Mouse (Mus musculus) kidney, postnatal 4 days (tissue): Measurements from ENCODE around the gene Zfp651.

ENCODE experiments used
- DNase-seq, 2 experiments: peaks; one replicate each; pipeline ENCODE4 v3.0.0; 2021; ENCODE audit warnings: mixed read lengths in 2 of 2

The Zfp651 gene

DNA sequence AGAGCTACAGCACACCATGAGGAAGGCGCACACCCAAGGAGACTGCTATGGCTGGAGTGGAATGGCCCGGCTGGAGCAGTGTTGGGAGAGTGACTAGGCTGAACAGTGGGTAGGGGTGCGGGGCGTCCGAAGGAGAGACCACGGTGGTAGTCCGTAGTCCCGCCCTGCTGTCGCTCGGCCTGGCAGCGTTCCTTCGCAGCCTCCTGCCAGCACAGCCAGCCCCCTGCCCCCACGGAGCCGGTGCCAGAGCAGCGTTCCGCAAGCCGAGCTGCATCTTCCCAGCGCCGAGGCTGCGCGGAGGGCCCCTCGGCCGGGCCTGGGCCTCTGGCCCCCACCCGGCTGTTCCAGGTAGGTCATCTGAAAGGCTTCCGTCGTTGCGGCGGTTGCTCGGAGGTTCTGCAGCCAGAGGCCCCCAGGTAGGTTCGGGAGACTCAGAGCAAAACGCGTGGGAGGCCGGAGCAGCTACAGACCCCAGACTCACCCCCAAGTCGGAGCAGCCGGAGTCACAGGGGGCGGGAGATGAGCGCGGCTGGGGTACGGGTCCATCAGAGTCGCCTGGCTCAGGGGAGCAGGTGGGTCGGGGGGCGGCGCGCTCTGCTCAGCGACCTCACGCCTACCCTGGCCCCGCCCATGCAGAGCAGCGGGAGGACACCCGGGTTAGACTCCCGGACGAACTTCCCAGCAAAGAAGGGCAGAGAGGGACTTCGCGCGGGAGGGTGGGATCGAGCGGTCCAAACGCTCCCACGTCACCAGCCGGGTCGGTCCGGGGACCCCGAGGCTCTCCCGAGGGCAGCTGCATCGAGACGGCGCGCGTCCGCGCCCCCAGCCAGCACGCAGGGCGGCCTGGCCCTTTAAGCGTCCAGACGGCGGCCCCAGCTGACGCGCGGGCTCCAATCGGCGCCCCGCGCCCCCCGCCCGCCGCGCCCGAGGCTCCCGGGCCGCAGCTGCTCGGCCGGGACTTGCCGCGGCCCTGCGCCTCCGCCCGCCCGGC, at the start of gene Zfp651:
Gene Zfp651, plus strand, starts transcription at position 240 of the 991 bp plus-strand sequence.
- DNase-seq, result peak; percentile 76 to 86

DNA sequence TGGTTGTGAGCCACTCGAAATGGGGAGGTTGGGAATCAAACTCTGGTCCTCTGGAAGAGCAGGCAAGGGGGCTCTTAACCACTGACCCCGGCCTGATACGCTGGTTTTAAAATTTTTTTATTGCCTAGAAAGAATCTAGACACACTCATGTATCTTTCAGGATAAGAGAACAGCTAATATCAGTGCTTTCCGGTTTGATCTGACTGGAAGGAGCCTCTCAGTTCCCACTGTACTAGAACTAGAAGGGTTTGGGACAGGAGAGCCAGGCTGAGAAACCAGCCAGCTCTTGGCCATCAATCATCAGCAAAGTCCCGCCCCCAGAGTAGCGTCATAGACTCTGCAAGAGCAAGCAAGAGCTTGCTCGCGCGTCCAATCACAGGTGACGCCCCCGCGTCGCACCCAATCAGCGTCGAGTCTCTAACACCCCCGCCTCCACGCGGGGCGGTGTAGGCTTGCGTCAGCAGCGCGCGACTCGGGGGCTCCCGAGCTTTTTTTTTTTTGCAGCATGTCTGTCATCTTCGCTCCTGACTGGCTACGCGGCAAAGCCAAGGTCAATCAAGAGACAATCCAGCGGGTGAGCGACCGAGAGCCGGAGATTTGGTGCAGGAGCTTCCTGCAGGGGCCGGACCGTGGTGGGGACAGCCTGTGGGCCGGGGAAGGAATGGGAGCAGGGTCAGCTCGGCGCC, 49.1 kb upstream of the Zfp651 start, which contains the start of gene Ss18l2:
Gene Ss18l2, plus strand, starts transcription at position 432 of the 686 bp plus-strand sequence.
- peak; percentile 100 for DNase-seq

- DNase-seq, result no peak
Measured at GRCm38 (mm10) chr9:121710584-121710975, 48.5 kb upstream of the Zfp651 start.

DNA sequence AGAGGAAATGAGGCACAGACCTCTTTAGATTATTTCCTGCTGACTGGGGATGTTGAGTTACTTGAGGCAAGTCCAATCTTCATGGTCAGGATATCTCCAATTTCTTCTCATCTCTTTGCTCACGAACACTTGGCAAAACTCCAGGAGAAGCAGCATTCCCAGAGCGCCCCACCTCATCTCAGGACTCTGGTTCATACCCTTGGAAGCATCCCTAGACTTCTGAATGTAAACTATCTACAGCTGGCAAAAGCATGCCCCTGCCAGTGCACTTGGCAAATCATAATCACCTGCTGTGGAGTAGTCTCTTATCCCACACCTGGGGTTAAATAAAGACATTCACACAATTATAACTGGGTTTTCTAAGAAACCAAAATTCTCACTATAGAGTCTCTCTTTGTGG, 42.1 kb upstream of the Zfp651 start:
- DNase-seq, result no peak

GRCm38 (mm10) chr9:121718070-121718705, 40.9 kb upstream of the Zfp651 start:
- DNase-seq, result no peak

DNA sequence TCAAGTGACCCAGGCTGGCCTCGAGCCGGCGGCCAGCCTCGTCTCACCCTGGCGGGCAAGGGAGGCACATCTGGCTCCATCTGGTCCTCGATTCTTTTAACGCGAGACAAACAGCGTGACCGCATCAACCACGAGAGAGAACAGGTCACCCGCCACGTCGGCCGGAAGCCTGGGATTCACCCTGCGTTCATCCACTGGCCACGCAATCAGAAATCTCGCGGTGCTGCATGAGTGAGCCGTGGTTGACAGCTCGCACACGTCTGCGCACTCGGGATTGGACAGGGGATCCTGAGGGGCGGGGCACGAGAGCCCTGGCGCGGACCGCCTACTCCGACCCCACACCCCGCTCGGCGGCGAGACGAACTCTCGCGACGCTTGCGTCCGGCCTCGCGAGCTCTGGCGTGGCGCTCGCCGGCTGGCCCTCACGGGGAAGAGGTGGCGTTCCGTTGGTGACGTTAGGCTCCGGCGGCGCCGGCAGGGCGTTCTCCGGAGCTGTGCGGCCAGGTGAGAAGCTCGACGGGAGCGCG, 40.3 kb upstream of the Zfp651 start, which contains the start of gene Nktr:
Gene Nktr, plus strand, starts transcription at position 378 of the 527 bp plus-strand sequence.
- peak; percentile 97 to 99 for DNase-seq

- DNase-seq, result no peak
Measured at GRCm38 (mm10) chr9:121719347-121720331, 39.5 kb upstream of the Zfp651 start.

DNA sequence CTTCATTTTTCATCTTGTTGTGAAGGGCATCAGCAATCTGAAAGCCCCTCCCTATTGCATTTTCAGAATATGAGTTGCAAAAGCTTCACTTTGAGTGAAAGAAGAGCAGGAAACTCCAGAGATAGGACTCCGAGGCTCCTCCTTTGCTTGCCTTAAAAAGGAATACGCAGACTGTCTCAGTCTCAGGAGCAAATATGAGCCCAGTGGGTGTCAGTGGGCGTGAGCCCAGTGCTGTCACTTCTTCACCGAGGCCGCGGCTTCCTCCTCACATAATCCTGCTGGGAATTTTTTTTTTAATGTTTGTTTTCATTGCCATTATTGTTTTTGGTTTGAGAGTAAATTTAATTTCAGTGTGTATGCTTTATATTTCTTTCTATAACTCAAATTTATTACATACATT, 18.6 kb upstream of the Zfp651 start:
- DNase-seq, result no peak

DNA sequence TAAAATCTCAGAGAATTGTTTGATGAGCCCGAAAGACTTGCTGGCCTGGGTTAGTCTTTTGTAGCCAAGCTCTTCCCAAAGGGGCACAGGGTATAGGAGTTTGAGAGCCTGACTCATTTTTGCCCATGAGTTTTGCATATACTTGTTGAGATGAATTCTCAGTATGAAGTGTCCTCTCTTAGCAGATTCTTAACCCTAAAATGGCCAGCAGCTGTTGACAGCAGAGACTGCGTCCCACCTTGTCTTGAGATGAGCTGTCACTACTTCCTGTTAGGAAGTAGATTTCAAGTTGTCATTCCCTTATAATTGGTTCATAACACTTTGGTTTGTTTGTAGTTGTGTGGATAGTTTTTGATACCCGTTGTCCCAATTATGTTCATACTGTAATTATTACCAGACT, 18.0 kb upstream of the Zfp651 start:
- DNase-seq, result no peak

DNA sequence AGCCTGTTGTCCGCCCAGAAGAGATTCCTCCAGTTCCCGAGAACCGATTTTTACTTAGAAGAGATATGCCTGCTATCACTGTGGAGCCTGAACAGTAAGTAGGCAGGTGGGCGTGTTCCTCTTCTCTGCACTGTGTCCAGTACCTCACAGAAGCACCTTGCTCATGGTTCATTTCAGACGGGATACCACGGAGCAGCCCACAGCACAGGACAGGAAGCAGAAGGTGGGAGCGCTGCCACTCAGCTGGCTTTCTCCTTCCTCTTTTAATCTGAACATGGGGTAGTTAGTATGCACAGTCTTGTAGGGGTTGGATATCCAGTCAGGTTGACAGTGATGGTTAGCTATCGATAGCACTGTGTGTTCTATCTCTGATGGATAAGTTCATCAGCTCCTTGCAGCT, 15.1 kb upstream of the Zfp651 start:
- no peak for DNase-seq

DNA sequence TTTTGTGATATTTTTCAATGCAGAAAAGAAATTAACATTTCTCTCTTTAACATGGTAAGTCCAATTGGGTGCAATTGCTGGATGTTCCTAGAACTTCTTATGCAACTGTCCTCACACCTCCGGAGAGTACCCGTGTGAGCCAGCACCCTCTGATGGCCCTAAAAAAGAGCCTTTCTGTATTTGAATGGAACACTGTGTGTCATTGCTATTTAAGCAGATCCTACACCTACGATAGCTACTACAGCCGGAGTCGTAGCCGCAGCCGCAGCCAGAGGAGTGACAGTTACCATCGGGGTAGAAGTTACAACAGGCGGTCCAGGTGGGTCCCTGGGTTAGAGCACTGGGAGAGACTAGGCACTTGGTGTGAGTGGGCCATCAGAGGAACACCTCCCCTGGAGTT, 6.4 kb upstream of the Zfp651 start:
- no peak for DNase-seq

DNA sequence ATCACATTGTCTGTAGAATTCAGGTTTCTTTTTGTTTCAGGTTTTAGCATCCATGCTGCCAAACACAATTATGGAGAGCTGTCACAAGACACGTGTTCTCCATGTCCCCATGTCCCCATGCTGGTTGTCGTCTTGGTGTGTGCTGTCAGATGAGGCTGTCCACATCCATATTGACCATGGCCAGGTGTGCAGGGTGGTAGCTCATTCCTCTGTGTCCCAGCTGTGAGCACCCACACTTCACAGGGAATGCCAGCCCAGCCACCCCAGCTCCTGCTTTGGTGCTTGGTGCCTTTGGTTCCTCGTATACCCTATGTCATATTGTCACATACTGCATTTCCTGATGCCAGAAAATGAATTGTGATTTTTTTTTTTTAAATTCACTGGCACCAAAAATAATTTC, 4.5 kb upstream of the Zfp651 start:
- DNase-seq, result no peak

DNA sequence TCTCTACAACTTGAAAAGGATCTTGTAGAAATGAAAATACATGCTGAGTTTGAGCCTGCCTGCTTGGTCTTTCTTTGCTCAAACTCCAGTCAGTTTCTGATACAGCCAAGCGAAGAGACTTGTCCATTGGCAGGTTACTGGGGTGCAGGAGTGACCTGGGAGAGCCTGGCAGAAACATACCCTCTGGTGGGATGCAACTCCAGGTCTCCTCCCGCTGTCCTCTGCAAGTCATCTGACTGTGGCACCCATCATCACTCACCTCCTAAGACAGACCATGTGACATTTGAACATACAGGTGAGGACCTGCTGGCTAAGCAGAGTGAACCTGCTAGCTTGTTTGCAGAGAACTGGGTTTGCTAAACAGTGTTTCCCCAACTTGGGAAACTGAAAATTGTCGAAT, 2.3 kb upstream of the Zfp651 start:
- DNase-seq, result no peak

- peak in 1 of 2 experiments; percentile 46 for DNase-seq
Measured at GRCm38 (mm10) chr9:121757432-121757831, 1.7 kb upstream of the Zfp651 start.

DNA sequence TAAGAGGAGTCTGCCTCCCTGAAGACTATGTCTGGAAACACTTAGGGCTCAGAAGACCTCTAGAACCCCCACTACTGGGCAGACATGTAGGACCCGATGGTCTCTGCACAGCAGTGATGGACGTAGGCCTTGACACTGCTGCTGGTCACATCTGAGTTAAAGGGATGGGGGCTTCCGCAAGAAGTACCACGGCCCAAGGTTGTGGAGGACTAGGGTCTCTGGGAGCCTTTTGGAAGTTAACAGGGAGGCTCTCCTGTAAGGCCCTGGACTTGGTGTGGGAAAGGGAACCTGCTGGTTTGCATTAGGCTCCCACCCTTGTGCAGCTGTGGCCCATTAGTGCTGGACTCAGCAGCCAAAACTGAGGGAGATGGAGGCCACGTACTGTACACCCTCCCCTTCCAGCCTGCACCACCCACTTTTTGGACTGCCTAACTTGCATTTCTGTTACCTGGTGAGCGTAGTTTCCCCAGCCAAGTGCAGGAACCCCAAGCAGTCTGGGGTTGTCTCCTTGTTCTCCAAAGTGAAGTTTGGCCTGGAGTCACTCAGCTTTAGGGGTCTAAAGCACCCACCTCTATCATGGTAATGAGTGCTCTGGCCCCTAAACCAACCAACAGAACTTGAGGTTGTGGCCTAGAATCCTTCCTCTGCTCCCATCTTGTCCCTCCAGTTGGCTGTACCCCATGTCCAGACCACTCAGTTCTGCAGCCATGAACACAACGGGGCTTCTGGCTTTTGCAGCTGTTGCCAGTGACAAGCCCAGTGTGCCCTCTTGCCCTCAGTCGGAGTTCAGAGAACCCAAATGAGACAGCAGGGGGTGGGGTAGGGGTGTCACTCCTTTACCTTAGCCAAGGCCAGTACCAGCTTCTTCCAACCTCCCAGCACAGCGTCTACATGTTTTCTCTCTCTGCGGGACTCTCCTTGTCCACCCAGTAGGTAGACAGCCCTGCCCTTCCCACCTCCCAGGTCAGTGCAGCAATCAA, 1.0 kb upstream of the Zfp651 start:
- peak in 1 of 2 experiments; percentile 45 for DNase-seq

DNA sequence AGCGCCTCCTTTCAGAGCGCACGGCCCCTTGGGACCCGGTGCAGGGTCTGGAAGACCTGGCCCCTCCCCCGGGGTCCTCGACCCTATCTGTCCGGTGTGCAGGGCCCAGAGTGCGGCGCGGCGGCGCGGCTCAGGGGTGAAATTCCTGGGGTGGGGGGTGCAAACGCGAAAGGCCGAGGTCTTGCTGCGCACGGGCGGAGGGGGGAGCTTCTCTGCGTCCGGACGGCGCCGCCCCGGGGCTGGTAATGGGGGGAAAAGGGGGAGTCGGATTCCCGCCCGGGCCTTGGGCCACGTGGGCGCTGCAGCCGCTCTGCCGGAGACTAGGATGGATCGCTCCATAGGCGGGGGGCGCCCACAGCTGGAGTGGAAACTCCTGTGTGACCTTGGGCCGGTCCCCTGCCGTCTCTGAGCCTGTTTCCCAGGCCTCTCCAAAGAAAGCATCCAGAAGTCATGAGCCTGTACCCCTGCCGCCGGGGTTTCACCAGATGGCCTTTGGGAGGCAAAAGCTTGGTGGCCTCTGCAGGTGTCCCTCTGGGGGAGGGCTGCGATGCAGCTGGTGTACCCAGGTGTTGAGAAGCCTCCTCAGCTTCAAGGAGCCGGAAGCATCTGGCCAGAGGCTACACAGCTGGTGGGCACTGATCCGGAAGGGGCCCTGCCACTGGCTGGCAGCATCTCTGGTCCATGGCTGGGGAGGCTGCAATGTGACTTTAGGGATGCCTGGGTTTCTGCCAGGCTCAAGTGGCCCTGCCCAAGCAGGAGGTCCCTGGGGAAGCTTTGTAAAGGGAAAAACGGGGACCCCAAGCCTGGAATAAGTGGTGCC, 1.4 kb downstream of the Zfp651 start:
- DNase-seq, result peak; percentile 85 to 92

- DNase-seq, result no peak
Measured at GRCm38 (mm10) chr9:121761091-121761665, 2.0 kb downstream of the Zfp651 start.

- no peak for DNase-seq
Measured at GRCm38 (mm10) chr9:121761787-121762186, 2.7 kb downstream of the Zfp651 start.

DNA sequence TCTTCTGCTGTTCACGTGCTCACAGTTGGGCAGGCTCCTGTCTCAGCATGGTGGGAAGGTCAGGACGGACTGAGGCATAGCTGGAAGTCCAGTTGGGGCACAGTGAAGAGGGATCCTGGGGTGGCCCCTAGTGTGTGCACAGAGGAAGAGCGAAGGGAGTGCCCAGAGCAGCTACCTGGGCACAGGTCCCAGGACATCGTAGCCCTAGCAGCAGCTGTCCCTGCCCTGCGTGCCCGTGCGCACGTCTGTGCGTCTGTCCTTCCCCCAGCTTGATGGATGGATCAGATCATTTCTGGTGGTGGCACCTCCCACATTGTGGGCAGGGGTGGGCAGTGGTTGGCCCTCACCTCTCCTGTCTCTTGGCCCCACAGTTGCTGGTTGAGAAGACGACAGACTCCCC, 3.1 kb downstream of the Zfp651 start:
- no peak for DNase-seq
